Mouse (Mus musculus): ENCODE measurements at regions not wholly inside any gene's neighbourhood (a gene's known extent, or its start where the extent isn't known, plus 50 kb on each side); places are given as distances from the start of the nearest gene placed in this dataset.

DNA sequence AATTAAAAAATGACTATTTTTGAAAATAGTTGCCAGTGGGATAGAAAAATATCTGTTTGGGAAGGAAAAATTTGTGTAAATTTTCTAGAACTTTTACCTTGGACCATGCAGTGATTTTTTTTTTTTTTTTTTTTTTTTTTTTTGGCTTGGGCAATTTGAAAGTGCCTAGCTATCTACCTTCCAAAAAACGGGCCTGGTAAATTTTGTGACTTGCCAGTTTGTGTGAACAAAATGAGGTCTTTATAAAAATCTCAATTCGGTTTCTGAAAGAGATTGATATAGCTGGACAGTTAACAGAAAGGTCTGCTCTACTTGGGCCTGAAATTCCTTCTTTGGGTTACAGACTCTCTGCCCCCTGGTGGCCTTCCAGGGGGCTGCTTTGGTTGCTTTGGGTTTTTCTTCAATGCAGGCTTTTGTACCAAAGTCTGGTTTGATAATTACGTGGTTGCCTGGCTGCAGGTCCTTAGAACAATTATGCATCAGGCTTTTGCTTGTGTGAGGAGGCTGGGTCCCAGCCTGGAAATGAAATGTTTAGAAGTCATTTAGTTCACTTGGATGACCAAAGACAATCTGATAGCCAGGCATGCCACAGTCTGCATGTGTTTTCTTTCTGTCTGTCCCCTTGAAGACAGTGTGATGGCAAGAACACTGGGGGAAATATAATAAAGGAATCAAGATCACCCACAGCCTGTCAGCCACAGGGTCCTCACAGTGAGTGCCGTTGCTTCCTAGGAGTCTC lies 75.6 kb upstream of the Jazf1 start:
- peak; percentile 49 for DNase-seq (ENCODE audit: low read depth)

- no peak for DNase-seq (ENCODE audit: low read depth)
Measured at GRCm38 (mm10) chr6:53134410-53134809, 66.0 kb upstream of the Jazf1 start.

DNA sequence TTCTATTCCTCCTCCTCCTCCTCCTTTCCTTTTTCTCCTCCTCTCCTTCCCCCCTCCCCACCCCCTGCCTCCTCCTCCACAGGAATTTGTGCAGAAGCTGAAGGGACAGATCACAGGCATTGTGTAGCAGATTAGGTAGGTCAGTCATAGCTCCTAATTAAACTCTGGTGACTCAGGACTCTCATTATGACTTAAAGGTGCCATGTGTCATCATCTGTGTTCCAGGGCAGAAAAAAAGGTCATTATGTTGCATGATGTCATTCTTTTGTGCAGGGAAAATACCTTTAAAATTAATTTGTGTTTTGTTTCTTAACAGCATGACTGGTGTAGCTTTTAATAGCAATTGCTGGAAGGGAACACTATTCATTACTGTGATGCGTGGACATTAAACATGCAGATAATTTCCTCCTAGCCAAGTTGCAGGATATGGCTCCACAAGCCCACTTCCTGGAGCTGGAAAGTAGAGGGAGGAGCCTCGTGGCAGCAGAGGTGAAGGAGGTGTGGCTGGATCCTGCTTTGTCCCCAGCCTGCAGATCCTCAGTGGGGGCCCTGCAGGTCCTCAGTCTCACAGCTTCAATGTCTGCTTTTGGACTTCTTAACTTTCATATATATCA lies 62.4 kb upstream of the Jazf1 start:
- no peak for DNase-seq (ENCODE audit: low read depth)

DNA sequence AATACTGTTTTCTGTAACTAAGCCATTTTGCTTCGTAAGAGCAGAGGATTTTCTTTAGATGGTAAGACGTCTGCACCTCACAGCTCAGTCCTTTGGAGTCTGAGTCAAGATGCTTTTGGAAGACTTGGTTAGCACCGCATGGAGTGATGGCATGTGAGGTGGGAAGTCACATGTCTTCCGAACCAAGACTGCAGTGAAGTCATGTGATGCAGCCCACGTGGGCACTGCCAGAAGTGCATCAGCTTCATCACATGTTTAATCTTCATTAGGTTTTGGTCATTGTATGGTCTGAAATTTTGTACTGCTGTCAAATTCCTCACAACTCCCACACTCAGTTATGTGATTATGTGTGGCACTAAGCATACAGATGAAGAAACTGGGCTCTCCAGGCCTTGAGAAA lies 58.3 kb upstream of the Jazf1 start:
- DNase-seq (ENCODE audit: low read depth): no peak

- no peak for DNase-seq (ENCODE audit: low read depth)
Measured at GRCm38 (mm10) chr6:53124800-53125450, 56.5 kb upstream of the Jazf1 start.

- DNase-seq (ENCODE audit: low read depth): no peak
Measured at GRCm38 (mm10) chr6:53120385-53120784, 52.0 kb upstream of the Jazf1 start.
